In genomic region chr9:14500023-14500915, GRCm38 (mm10) we compare ENCODE assay signal across 7 mouse cellular contexts. TPM values are rescaled to one million over a fixed set of nuclear protein-coding genes. Genes with fewer than 3 reads are reported as not detected.
A peak's percentile ranks its signal among the peaks of the same experiment; 100 is the strongest.
DNase-seq lines count a peak whose midpoint lies in the region; ATAC-seq and TF ChIP-seq lines count a peak whose summit lies in the region.

Gene Kdm4d, minus strand, starts transcription at chr9:14500482.
Gene Cwc15, plus strand, starts transcription at chr9:14500617.

- under 1% methylated on average over 59 of the region's 59 CpGs for WGBS in embryonic facial prominence, embryonic 10.5 days
- WGBS in intestine, postnatal 0 days: under 1% methylated on average over 59 of the region's 59 CpGs
- WGBS in midbrain, embryonic 12.5 days: under 1% methylated on average over 59 of the region's 59 CpGs
- under 1% methylated on average over 59 of the region's 59 CpGs for WGBS in small intestine, adult 2 months

- ATAC-seq in intestine, postnatal 0 days: peak; percentile 99
- peak; percentile 99 for ATAC-seq in midbrain, embryonic 12.5 days (ENCODE audit: low FRiP score, low read depth)

- peaks cover 14% of the 10 kb centered on the region for H3K4me1 ChIP-seq in embryonic facial prominence, embryonic 10.5 days
- peaks cover 6% of the 10 kb centered on the region; the same call in 1 of the 2 replicates for H3K4me1 ChIP-seq in intestine, postnatal 0 days (replicated peaks; ENCODE audit: control insufficient read depth, insufficient read depth, low read length)
- H3K4me1 ChIP-seq in midbrain, embryonic 12.5 days: peaks cover 10% of the 10 kb centered on the region
- H3K4me1 ChIP-seq in small intestine, adult 2 months (ENCODE audit: control insufficient read depth, insufficient read depth, insufficient read length, low read length): no peaks in the 10 kb centered on the region

- H3K4me3 ChIP-seq in embryonic facial prominence, embryonic 10.5 days: peak within 1 kb of the TSS; percentile 69
- H3K4me3 ChIP-seq in intestine, postnatal 0 days (ENCODE audit: low read depth, low read length): peak within 1 kb of the TSS; percentile 86
- peak within 1 kb of the TSS; percentile 75 for H3K4me3 ChIP-seq in midbrain, embryonic 12.5 days
- H3K4me3 ChIP-seq in small intestine, adult 2 months (ENCODE audit: low read depth, low read length): peak within 1 kb of the TSS; percentile 92

- no peaks in the 10 kb centered on the region for H3K27me3 ChIP-seq in embryonic facial prominence, embryonic 10.5 days (replicated peaks; ENCODE audit: low read depth, poor library complexity, severe bottlenecking)
- no peaks in the 10 kb centered on the region for H3K27me3 ChIP-seq in intestine, postnatal 0 days (replicated peaks; ENCODE audit: control insufficient read depth, insufficient read depth, low read length)
- H3K27me3 ChIP-seq in midbrain, embryonic 12.5 days: no peaks in the 10 kb centered on the region
- H3K27me3 ChIP-seq in small intestine, adult 2 months (ENCODE audit: control insufficient read depth, insufficient read depth, low read length): no peaks in the 10 kb centered on the region

- TF ChIP-seq CTCF in intestine, postnatal 0 days (IDR thresholded peaks at IDR 0.05; ENCODE audit: low read depth): no peak
- no peak for TF ChIP-seq CTCF in small intestine, adult 2 months (IDR thresholded peaks at IDR 0.05; ENCODE audit: extremely low read depth, insufficient read length, insufficient replicate concordance, low read depth, low read length)

- peak within 1 kb of the TSS; percentile 92 for H3K9ac ChIP-seq in intestine, postnatal 0 days (ENCODE audit: low read depth, low read length)
- H3K9ac ChIP-seq in midbrain, embryonic 12.5 days (replicated peaks): peak within 1 kb of the TSS; percentile 85

- intact Hi-C loops in left cerebral cortex, postnatal 4 days (cut with DNase I): no loop called here

- peak; percentile 50 for TF ChIP-seq POLR2A in small intestine, adult 2 months (IDR thresholded peaks at IDR 0.05; ENCODE audit: low read depth, low read length)

- peak within 1 kb of the TSS; percentile 90 for H3K4me2 ChIP-seq in intestine, postnatal 0 days (replicated peaks; ENCODE audit: low read depth)
- peak within 1 kb of the TSS; percentile 84 for H3K4me2 ChIP-seq in midbrain, embryonic 12.5 days (replicated peaks)

- H3K9me3 ChIP-seq in embryonic facial prominence, embryonic 10.5 days: no peaks in the 10 kb centered on the region
- H3K9me3 ChIP-seq in intestine, postnatal 0 days (ENCODE audit: control insufficient read depth): no peaks in the 10 kb centered on the region
- H3K9me3 ChIP-seq in midbrain, embryonic 12.5 days: no peaks in the 10 kb centered on the region

- peaks cover 33% of the 10 kb centered on the region for H3K36me3 ChIP-seq in embryonic facial prominence, embryonic 10.5 days (replicated peaks)
- H3K36me3 ChIP-seq in intestine, postnatal 0 days (ENCODE audit: control insufficient read depth, insufficient read depth): peaks cover 21% of the 10 kb centered on the region
- H3K36me3 ChIP-seq in midbrain, embryonic 12.5 days: peaks cover 30% of the 10 kb centered on the region
- peaks cover 19% of the 10 kb centered on the region for H3K36me3 ChIP-seq in small intestine, adult 2 months (ENCODE audit: control insufficient read depth, insufficient read depth, low read length)

- peak; percentile 93 for DNase-seq in adrenal gland, postnatal 10 days
- peak; percentile 93 for DNase-seq in embryonic facial prominence, embryonic 10.5 days (ENCODE audit: low spot score)
- DNase-seq in gonadal fat pad, adult 2 months (ENCODE audit: low read depth): peak; percentile 89
- DNase-seq in left cerebral cortex, postnatal 4 days: peak; percentile 95

- H3K27ac ChIP-seq in embryonic facial prominence, embryonic 10.5 days (replicated peaks): peak within 1 kb of the TSS; percentile 89
- H3K27ac ChIP-seq in intestine, postnatal 0 days (ENCODE audit: low read depth, low read length): peak within 1 kb of the TSS; percentile 60
- H3K27ac ChIP-seq in midbrain, embryonic 12.5 days (replicated peaks): peak within 1 kb of the TSS; percentile 68
- no peak within 1 kb of the TSS for H3K27ac ChIP-seq in small intestine, adult 2 months (ENCODE audit: insufficient read depth, low read depth, low read length)

RNA-seq across cellular contexts. Expression of gene Kdm4d, which starts in this region (rescaled TPM):
- total RNA-seq in adrenal gland, postnatal 10 days (2021): under 1 TPM; 0.33 to 0.42 TPM
- polyA plus RNA-seq in embryonic facial prominence, embryonic 10.5 days (2016; fragmentation: Nextera tagmentation; extraction: Ambion mirVana): 0.19 and 0.46 TPM in 2 replicates
- polyA plus RNA-seq in gonadal fat pad, adult 2 months (2012; rRNA removed): 0.49 and 0.55 TPM in 2 replicates
- polyA plus RNA-seq in intestine, postnatal 0 days (2015; fragmentation: Nextera tagmentation; extraction: Ambion mirVana): 0.04 and 0.07 TPM in 2 replicates
- 1 to 10 TPM; 1.2 to 1.8 TPM for total RNA-seq in left cerebral cortex, postnatal 4 days (2021)
- polyA plus RNA-seq in midbrain, embryonic 12.5 days (2016; fragmentation: Nextera tagmentation; extraction: Ambion mirVana): 0.08 and 0.10 TPM in 2 replicates
- polyA plus RNA-seq in small intestine, adult 2 months (2012; rRNA removed): not detected in 2 replicates

RNA-seq across cellular contexts. Expression of gene Cwc15, which starts in this region (rescaled TPM):
- total RNA-seq in adrenal gland, postnatal 10 days (2021): 100 to 1,000 TPM in 1 of 2 experiments, 10 to 100 TPM in 1; 95.7 to 105 TPM
- 174 and 178 TPM in 2 replicates for polyA plus RNA-seq in embryonic facial prominence, embryonic 10.5 days (2016; fragmentation: Nextera tagmentation; extraction: Ambion mirVana)
- 19.1 and 19.2 TPM in 2 replicates for polyA plus RNA-seq in gonadal fat pad, adult 2 months (2012; rRNA removed)
- polyA plus RNA-seq in intestine, postnatal 0 days (2015; fragmentation: Nextera tagmentation; extraction: Ambion mirVana): 116 and 117 TPM in 2 replicates
- 10 to 100 TPM; 80.9 to 86.5 TPM for total RNA-seq in left cerebral cortex, postnatal 4 days (2021)
- 183 and 185 TPM in 2 replicates for polyA plus RNA-seq in midbrain, embryonic 12.5 days (2016; fragmentation: Nextera tagmentation; extraction: Ambion mirVana)
- polyA plus RNA-seq in small intestine, adult 2 months (2012; rRNA removed): 2.0 and 4.3 TPM in 2 replicates
